Mouse (Mus musculus) midbrain, postnatal 0 days (tissue): ENCODE data around the gene Tmem150c. TPM values are rescaled to one million over a fixed set of nuclear protein-coding genes. Genes with fewer than 3 reads are reported as not detected.

ENCODE experiments used
- ATAC-seq: fragments of 200-750 bp; cut with Nextera tagmentation; 2 replicates; pipeline ENCODE4 v1.8.0; 2017; ENCODE audit warnings: moderate number of reproducible peaks, mild to moderate bottlenecking, moderate TSS enrichment, moderate library complexity; ENCODE audit not compliant: low FRiP score
- DNase-seq: peaks from one replicate; pipeline ENCODE4 v3.0.0-alpha.2; 2015; ENCODE audit warnings: low spot score
- H3K27ac ChIP-seq: fragments of 300-500 bp; sonication (generic); 2 replicates; pipeline ENCODE4 v1.5.1; 2014; ENCODE audit warnings: low read depth, mild to moderate bottlenecking, low read length, mixed read lengths
- H3K27me3 ChIP-seq: fragments of 300-500 bp; sonication (generic); 2 replicates; pipeline ENCODE4 v1.6.1; 2014; ENCODE audit warnings: low read length, control low read depth, mixed read lengths; ENCODE audit not compliant: insufficient read depth
- H3K36me3 ChIP-seq: fragments of 300-500 bp; sonication (generic); 2 replicates; pipeline ENCODE4 v1.6.1; 2014; ENCODE audit warnings: low read length, control low read depth, mixed read lengths; ENCODE audit not compliant: insufficient read depth
- H3K4me1 ChIP-seq: fragments of 300-500 bp; sonication (generic); 2 replicates; pipeline ENCODE4 v1.6.1; 2014; ENCODE audit warnings: mild to moderate bottlenecking, control low read depth, antibody characterized with exemption, low read length, mixed read lengths; ENCODE audit not compliant: insufficient read depth
- H3K4me2 ChIP-seq: fragments of 300-500 bp; sonication (generic); 2 replicates; pipeline ENCODE4 v1.6.1; 2014; ENCODE audit warnings: low read depth, mild to moderate bottlenecking, low read length, mixed read lengths; ENCODE audit not compliant: poor library complexity, severe bottlenecking
- H3K4me3 ChIP-seq: fragments of 300-500 bp; sonication (generic); 2 replicates; pipeline ENCODE4 v1.5.1; 2014; ENCODE audit warnings: low read depth, mild to moderate bottlenecking, low read length, moderate library complexity
- H3K9ac ChIP-seq: fragments of 300-500 bp; sonication (generic); replicated peaks from 2 replicates; pipeline ENCODE4 v1.6.1; 2014; ENCODE audit warnings: mild to moderate bottlenecking, low read length, moderate library complexity, mixed read lengths; ENCODE audit not compliant: poor library complexity, severe bottlenecking
- H3K9me3 ChIP-seq: fragments of 300-500 bp; sonication (generic); 2 replicates; pipeline ENCODE4 v1.6.1; 2016; ENCODE audit warnings: low read length, control low read depth
- CTCF ChIP-seq: IDR thresholded peaks from 2 replicates; pipeline ENCODE4 v1.5.1; 2016; ENCODE audit warnings: antibody characterized with exemption, mild to moderate bottlenecking
- WGBS: fragments of 180-500 bp; shearing (Covaris S2); extraction: QIAGEN DNeasy Blood & Tissue Kit; methylation state at CpG from one replicate; pipeline ENCODE4 v1.1.7; 2014; 5-methylcytosine and 5-hydroxymethylcytosine counted together
- polyA plus RNA-seq: library from polyadenylated mRNA; unstranded; fragments of >200 nt; fragmentation: Nextera tagmentation; extraction: Ambion mirVana; gene quantifications from 2 replicates; pipeline ENCODE4 v1.2.1, GENCODE M21; 2015
- total RNA-seq: library from RNA; depleted of rRNA; stranded (reverse); fragments of >200 nt; gene quantifications from 2 replicates; pipeline ENCODE4 v1.2.3, GENCODE M21; 2014; rRNA removed

Gene Tmem150c
- 63.7 and 83.0 TPM in 2 replicates for total RNA-seq
- polyA plus RNA-seq, result 42.9 and 49.1 TPM in 2 replicates

DNA sequence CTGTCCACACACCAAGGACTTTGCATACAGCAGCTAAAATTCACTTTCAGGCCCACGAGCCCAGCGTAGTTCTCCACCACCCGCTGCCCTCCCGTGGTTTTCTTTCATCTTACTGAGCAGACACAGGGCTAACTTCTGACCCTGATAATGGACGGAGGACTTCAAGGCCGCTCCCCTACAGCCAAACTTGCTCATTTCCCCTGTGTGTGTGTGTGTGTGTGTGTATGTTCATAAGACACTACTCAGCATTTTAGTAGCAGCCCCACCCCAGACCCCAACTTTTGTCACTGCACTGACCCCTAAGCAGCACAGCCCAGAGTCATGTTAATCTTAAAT lies at the start of gene Tmem150c:
Tmem150c (minus strand) TSS at position 171 of the 336 bp plus-strand sequence.
- Histone ChIP-seq H3K9ac (peak within 1 kb of the TSS; percentile 79), H3K4me3 (peak within 1 kb of the TSS; percentile 82), H3K27me3 (no peaks in the 10 kb centered on the region), H3K36me3 (no peaks in the 10 kb centered on the region), H3K9me3 (no peaks in the 10 kb centered on the region), H3K4me1 (no peaks in the 10 kb centered on the region; the same call in 1 of the 2 replicates), H3K27ac (peak within 1 kb of the TSS; percentile 67), H3K4me2 (peak within 1 kb of the TSS; percentile 79)
- WGBS, result 2% methylated on average over 6 of the region's 6 CpGs
- DNase-seq, result no peak
- no peak for TF ChIP-seq CTCF
- ATAC-seq, result peak; percentile 38

DNA sequence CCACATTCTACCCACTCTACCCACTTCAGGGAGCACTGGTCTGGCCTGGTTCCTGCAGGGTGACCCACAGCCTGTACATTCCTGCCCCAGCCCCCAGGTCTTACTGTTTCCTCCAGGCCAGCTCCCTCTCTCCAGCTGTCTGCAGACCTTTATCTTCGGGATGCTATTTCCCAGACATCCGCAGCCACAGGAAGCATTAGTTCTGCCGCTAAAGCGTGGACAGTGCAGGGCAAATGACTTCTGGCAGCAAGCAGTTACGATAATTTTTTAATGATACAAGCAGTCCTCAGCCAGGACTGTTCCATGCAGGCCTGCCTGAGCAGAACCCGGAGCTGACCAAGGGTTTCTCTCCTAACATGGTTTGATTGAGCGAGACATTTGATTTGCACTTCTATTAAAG lies 49.5 kb upstream of the Tmem150c start:
- Histone ChIP-seq H3K27me3 (no peaks in the 10 kb centered on the region), H3K4me3 (no peak overlapping the region), H3K4me2 (no peak overlapping the region), H3K27ac (no peak overlapping the region), H3K36me3 (no peaks in the 10 kb centered on the region), H3K9me3 (no peaks in the 10 kb centered on the region), H3K4me1 (no peaks in the 10 kb centered on the region), H3K9ac (no peak overlapping the region)
- WGBS, result 68% methylated on average over 7 of the region's 7 CpGs
- no peak for TF ChIP-seq CTCF
- DNase-seq, result no peak
- no peak for ATAC-seq

DNA sequence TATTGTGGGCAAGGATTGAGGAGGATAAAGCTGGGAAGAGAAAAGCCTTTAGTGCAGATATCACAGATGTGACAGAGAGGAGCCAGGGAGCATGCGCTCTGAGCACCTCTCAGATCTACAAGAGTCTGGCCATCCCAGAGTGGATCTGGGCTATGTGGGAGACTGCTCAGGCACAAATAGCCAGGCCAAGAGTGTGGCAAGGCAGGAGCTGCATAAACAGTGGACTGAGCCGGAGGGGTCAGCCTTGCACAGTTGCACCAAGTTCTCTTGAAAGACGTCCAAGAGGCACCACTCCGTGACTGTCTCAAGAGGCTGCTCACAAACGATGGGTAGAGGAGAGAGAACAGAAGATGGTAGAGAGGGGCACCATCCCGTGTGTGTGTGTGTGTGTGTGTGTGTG lies 47.1 kb upstream of the Tmem150c start:
- Histone ChIP-seq H3K36me3 (no peaks in the 10 kb centered on the region), H3K4me3 (no peak overlapping the region), H3K27me3 (no peaks in the 10 kb centered on the region), H3K27ac (no peak overlapping the region), H3K9ac (no peak overlapping the region), H3K4me2 (no peak overlapping the region), H3K4me1 (no peaks in the 10 kb centered on the region), H3K9me3 (no peaks in the 10 kb centered on the region)
- ATAC-seq (no peak), DNase-seq (no peak)
- no peak for TF ChIP-seq CTCF
- 70% methylated on average over 6 of the region's 6 CpGs for WGBS

DNA sequence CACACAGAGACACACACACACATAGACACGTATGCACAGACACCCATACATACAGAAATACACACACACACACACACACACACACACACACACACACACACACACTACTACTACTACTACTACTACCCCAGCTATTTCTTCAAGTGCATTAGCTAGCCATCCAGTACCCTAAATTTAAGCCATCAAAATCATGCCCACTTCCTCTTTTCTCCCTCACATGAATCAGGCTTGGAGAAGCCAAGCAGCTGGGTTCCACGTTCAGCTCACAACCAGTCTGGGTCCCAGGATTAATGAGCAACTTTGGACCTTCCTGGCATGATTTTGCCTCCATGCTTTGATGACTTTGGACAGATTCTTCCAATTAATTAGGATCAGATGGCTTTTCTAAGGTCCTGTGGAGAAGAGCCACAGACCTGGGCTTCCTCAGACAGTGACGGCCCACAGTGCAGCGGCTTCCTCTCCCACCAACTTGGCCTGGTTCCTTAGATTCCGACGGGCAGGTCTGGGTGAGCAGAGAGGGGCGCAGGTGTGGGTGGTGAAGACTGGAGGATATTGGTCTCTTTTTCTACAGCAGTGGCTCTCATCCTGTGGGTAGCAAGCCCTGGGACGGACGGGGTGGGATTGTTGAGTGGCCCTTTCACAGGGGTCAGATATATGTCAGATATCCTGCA lies 46.0 kb upstream of the Tmem150c start:
- Histone ChIP-seq H3K27ac (no peak overlapping the region), H3K27me3 (no peaks in the 10 kb centered on the region), H3K4me3 (no peak overlapping the region), H3K9me3 (no peaks in the 10 kb centered on the region), H3K9ac (no peak overlapping the region), H3K4me2 (no peak overlapping the region), H3K36me3 (no peaks in the 10 kb centered on the region), H3K4me1 (no peaks in the 10 kb centered on the region)
- TF ChIP-seq CTCF, result no peak
- 85% methylated on average over 9 of the region's 9 CpGs for WGBS
- DNase-seq, result peak; percentile 54
- ATAC-seq, result no peak

DNA sequence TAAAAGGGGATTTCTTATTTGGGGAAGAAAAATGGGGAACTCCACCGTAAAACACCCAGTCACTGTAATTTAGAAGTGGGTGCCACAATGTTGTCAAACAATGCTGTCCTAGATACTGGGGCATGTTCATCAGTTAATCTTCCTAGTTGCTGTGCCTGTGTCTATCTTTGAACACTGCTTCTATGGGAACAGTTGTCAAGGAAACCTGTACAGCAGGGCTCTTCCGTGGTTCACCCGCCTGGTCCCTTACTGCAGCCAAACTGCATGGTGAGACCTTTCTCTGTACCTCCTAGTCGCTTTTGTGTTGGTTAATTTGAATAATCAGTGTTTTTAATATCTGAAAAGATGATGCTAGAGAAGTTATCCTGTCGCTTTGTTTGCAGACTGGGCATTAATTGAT lies 41.2 kb upstream of the Tmem150c start:
- Histone ChIP-seq H3K4me2 (no peak overlapping the region), H3K9me3 (no peaks in the 10 kb centered on the region), H3K36me3 (no peaks in the 10 kb centered on the region), H3K9ac (no peak overlapping the region), H3K4me1 (peaks cover 23% of the 10 kb centered on the region; the same call in 1 of the 2 replicates), H3K27me3 (no peaks in the 10 kb centered on the region), H3K4me3 (no peak overlapping the region), H3K27ac (peak overlapping the region; percentile 69)
- ATAC-seq (peak; percentile 80), DNase-seq (peak; percentile 86)
- TF ChIP-seq CTCF, result no peak
- 12% methylated on average over 5 of the region's 5 CpGs for WGBS

DNA sequence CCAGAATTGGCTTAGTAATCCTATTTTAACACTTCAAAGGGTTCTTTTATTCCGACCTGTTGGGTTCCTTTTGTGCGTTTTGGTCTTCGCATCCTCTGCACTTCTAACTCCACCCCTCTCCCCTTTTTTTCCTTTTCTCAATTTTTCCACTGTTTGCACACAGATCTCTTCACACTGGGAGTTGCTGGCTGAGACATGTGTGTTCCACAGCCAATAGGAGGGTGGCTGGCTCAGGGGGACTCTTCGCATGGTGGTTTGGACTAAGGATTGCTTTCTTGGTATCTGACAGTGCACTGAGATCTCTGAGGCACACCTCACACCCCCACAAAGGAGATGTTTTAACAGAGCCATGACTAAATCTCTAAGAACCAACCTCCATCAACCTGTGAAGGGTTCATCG lies 40.7 kb upstream of the Tmem150c start:
- H3K27me3 ChIP-seq, result no peaks in the 10 kb centered on the region
- peaks cover 23% of the 10 kb centered on the region; the same call in 1 of the 2 replicates for H3K4me1 ChIP-seq
- DNase-seq (no peak), ATAC-seq (peak; percentile 80)
- WGBS, result 16% methylated on average over 5 of the region's 5 CpGs
- H3K9me3 ChIP-seq, result no peaks in the 10 kb centered on the region
- H3K4me2 ChIP-seq, result no peak overlapping the region
- H3K27ac ChIP-seq, result peak overlapping the region; percentile 69
- no peaks in the 10 kb centered on the region for H3K36me3 ChIP-seq
- H3K9ac ChIP-seq, result no peak overlapping the region
- no peak overlapping the region for H3K4me3 ChIP-seq
- no peak for TF ChIP-seq CTCF
